Mouse (Mus musculus) embryonic facial prominence, embryonic 11.5 days (tissue): ENCODE measurements around the gene Itk. TPM values are rescaled to one million over a fixed set of nuclear protein-coding genes. Genes with fewer than 3 reads are reported as not detected.

Source experiments
- ATAC-seq: fragments of 200-750 bp; cut with Nextera tagmentation; replicated peaks from 2 replicates; pipeline ENCODE4 v1.8.0; 2017; ENCODE audit warnings: low read depth; ENCODE audit not compliant: insufficient number of reproducible peaks, low FRiP score, low TSS enrichment
- DNase-seq: peaks from one replicate; pipeline ENCODE4 v3.0.0-alpha.2; 2015; ENCODE audit warnings: low spot score
- H3K27ac ChIP-seq: fragments of 300-500 bp; sonication (generic); replicated peaks from 2 replicates; pipeline ENCODE4 v1.5.1; 2014; ENCODE audit warnings: mild to moderate bottlenecking, low read depth, low read length, control low read depth
- H3K27me3 ChIP-seq: fragments of 300-500 bp; sonication (generic); 2 replicates; pipeline ENCODE4 v1.6.1; 2014; ENCODE audit warnings: mild to moderate bottlenecking, low read length, moderate library complexity, mixed read lengths; ENCODE audit not compliant: control insufficient read depth, insufficient read depth
- H3K36me3 ChIP-seq: fragments of 300-500 bp; sonication (generic); replicated peaks from 2 replicates; pipeline ENCODE4 v1.6.1; 2014; ENCODE audit warnings: low read depth, mild to moderate bottlenecking, low read length, moderate library complexity, mixed read lengths; ENCODE audit not compliant: control insufficient read depth, insufficient read depth
- H3K4me1 ChIP-seq: fragments of 300-500 bp; sonication (generic); 2 replicates; pipeline ENCODE4 v1.6.1; 2014; ENCODE audit warnings: low read length, mixed read lengths; ENCODE audit not compliant: control insufficient read depth, insufficient read depth
- H3K4me2 ChIP-seq: fragments of 300-500 bp; sonication (generic); 2 replicates; pipeline ENCODE4 v1.6.1; 2014; ENCODE audit warnings: low read depth, mild to moderate bottlenecking, control low read depth, low read length, moderate library complexity
- H3K4me3 ChIP-seq: fragments of 300-500 bp; sonication (generic); 2 replicates; pipeline ENCODE4 v1.5.1; 2014; ENCODE audit warnings: low read depth, low read length, control low read depth
- H3K9ac ChIP-seq: fragments of 300-500 bp; sonication (generic); replicated peaks from 2 replicates; pipeline ENCODE4 v1.6.1; 2014; ENCODE audit warnings: mild to moderate bottlenecking, control low read depth, low read length
- H3K9me3 ChIP-seq: fragments of 300-500 bp; sonication (generic); replicated peaks from 2 replicates; pipeline ENCODE4 v1.6.1; 2016; ENCODE audit warnings: mild to moderate bottlenecking, low read length, inconsistent platforms, mixed read lengths; ENCODE audit not compliant: control insufficient read depth
- whole genome bisulfite sequencing: fragments of 180-500 bp; shearing (Covaris S2); extraction: QIAGEN DNeasy Blood & Tissue Kit; methylation state at CpG from one replicate; pipeline ENCODE4 v1.1.7; 2014; 5-methylcytosine and 5-hydroxymethylcytosine counted together
- polyA plus RNA-seq: library from polyadenylated mRNA; unstranded; fragments of >200 nt; fragmentation: Nextera tagmentation; extraction: Ambion mirVana; gene quantifications from 2 replicates; pipeline ENCODE4 v1.2.1, GENCODE M21; 2014

Itk gene
- polyA plus RNA-seq, 1 experiment from 2014 or later: not detected

- Histone ChIP-seq H3K4me3 (no peak overlapping the region), H3K36me3 (no peaks in the 10 kb centered on the region), H3K27ac (no peak overlapping the region), H3K4me2 (no peak overlapping the region), H3K4me1 (no peaks in the 10 kb centered on the region), H3K9ac (no peak overlapping the region), H3K9me3 (no peaks in the 10 kb centered on the region), H3K27me3 (no peaks in the 10 kb centered on the region)
- DNase-seq (no peak), ATAC-seq (no peak)
- 75% methylated on average over 13 of the region's 13 CpGs for WGBS
Measured at GRCm38 (mm10) chr11:46298889-46299785, 90.2 kb downstream of the Itk start.

- Histone ChIP-seq H3K9ac (no peak overlapping the region), H3K36me3 (no peaks in the 10 kb centered on the region), H3K4me1 (no peaks in the 10 kb centered on the region), H3K27me3 (no peaks in the 10 kb centered on the region), H3K4me2 (no peak overlapping the region), H3K4me3 (no peak overlapping the region), H3K27ac (no peak overlapping the region), H3K9me3 (no peaks in the 10 kb centered on the region)
- DNase-seq (no peak), ATAC-seq (no peak)
- 91% methylated on average over 11 of the region's 11 CpGs for WGBS
Measured at GRCm38 (mm10) chr11:46294390-46294789, 94.9 kb downstream of the Itk start.

- Histone ChIP-seq H3K4me3 (no peak overlapping the region), H3K27me3 (no peaks in the 10 kb centered on the region), H3K36me3 (no peaks in the 10 kb centered on the region), H3K4me1 (no peaks in the 10 kb centered on the region), H3K27ac (no peak overlapping the region), H3K9me3 (no peaks in the 10 kb centered on the region), H3K9ac (no peak overlapping the region), H3K4me2 (no peak overlapping the region)
- no peak for DNase-seq
- no peak for ATAC-seq
- 92% methylated on average over 5 of the region's 5 CpGs for WGBS
Measured at GRCm38 (mm10) chr11:46293491-46293890, 95.8 kb downstream of the Itk start.

- Histone ChIP-seq H3K4me3 (no peak overlapping the region), H3K4me1 (no peaks in the 10 kb centered on the region), H3K36me3 (no peaks in the 10 kb centered on the region; the same call in 1 of the 2 replicates), H3K9ac (no peak overlapping the region), H3K27me3 (no peaks in the 10 kb centered on the region), H3K9me3 (no peaks in the 10 kb centered on the region), H3K27ac (no peak overlapping the region), H3K4me2 (no peak overlapping the region)
- peak; percentile 73; the same call in 1 of the 2 replicates for ATAC-seq
- WGBS: 16% methylated on average over 10 of the region's 10 CpGs
- DNase-seq: peak; percentile 35
Measured at GRCm38 (mm10) chr11:46290988-46291405, 98.3 kb downstream of the Itk start.

- ATAC-seq: no peak
- DNase-seq: no peak
Measured at GRCm38 (mm10) chr11:46289561-46289960, 99.8 kb downstream of the Itk start.

GRCm38 (mm10) chr11:46289022-46289421 is 100.3 kb downstream of the Itk start:
- 80% methylated on average over 4 of the region's 4 CpGs for WGBS
- no peak for DNase-seq

More at GRCm38 (mm10) chr11:46289561-46289960, 99.8 kb downstream of the Itk start:
- Histone ChIP-seq H3K4me1 (no peaks in the 10 kb centered on the region), H3K9me3 (no peaks in the 10 kb centered on the region), H3K27me3 (no peaks in the 10 kb centered on the region), H3K9ac (no peak overlapping the region), H3K27ac (no peak overlapping the region), H3K4me2 (no peak overlapping the region), H3K4me3 (no peak overlapping the region), H3K36me3 (no peaks in the 10 kb centered on the region; the same call in 1 of the 2 replicates)
- 88% methylated on average over 9 of the region's 9 CpGs for WGBS

GRCm38 (mm10) chr11:46288091-46288490 is 101.2 kb downstream of the Itk start:
- DNase-seq (no peak), ATAC-seq (no peak)
- H3K4me2 ChIP-seq: no peak overlapping the region
- no peaks in the 10 kb centered on the region for H3K9me3 ChIP-seq
- H3K9ac ChIP-seq: no peak overlapping the region
- no peaks in the 10 kb centered on the region for H3K4me1 ChIP-seq
- no peak overlapping the region for H3K27ac ChIP-seq
- WGBS: 68% methylated on average over 5 of the region's 5 CpGs
- H3K36me3 ChIP-seq: no peaks in the 10 kb centered on the region; the same call in 1 of the 2 replicates
- H3K4me3 ChIP-seq: no peak overlapping the region
- H3K27me3 ChIP-seq: no peaks in the 10 kb centered on the region

More at GRCm38 (mm10) chr11:46289022-46289421, 100.3 kb downstream of the Itk start:
- Histone ChIP-seq H3K36me3 (no peaks in the 10 kb centered on the region; the same call in 1 of the 2 replicates), H3K4me2 (no peak overlapping the region), H3K4me3 (no peak overlapping the region), H3K27me3 (no peaks in the 10 kb centered on the region), H3K9ac (no peak overlapping the region), H3K9me3 (no peaks in the 10 kb centered on the region), H3K4me1 (no peaks in the 10 kb centered on the region), H3K27ac (no peak overlapping the region)
- no peak for ATAC-seq

- H3K36me3 ChIP-seq: no peaks in the 10 kb centered on the region; the same call in 1 of the 2 replicates
- H3K4me1 ChIP-seq: no peaks in the 10 kb centered on the region
- no peak overlapping the region for H3K4me2 ChIP-seq
- WGBS: 54% methylated on average over 6 of the region's 6 CpGs
- DNase-seq: no peak
- no peaks in the 10 kb centered on the region for H3K27me3 ChIP-seq
- no peak overlapping the region for H3K9ac ChIP-seq
- H3K27ac ChIP-seq: no peak overlapping the region
- H3K4me3 ChIP-seq: no peak overlapping the region
- ATAC-seq: no peak
- H3K9me3 ChIP-seq: no peaks in the 10 kb centered on the region
Measured at GRCm38 (mm10) chr11:46286803-46287202, 102.5 kb downstream of the Itk start.
